Comparison of ENCODE assay signal across 8 mouse cellular contexts in the genomic region with DNA sequence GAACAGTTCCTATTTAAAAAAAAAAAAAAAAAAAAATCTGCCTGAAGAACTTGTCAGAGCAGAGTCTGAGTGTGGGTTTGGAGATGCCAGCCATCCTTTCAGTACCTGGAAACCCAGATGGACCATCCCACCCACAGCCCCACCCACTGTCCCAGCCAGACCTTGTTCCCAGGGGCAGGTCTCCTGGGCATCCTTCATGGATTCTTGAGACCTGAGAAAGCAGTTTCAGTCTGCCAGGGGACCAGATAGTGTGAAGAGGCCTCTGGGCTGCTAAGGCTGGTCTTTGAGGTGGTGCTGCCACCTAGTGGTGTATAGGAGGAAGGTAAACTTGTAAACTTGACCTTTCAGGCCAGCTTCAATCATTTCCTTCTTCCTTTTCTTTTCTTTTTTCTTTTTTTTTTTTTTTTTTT. TPM values are rescaled to one million over a fixed set of nuclear protein-coding genes. Genes with fewer than 3 reads are reported as not detected.
DNase-seq lines count a peak whose midpoint lies in the region; ATAC-seq and TF ChIP-seq lines count a peak whose summit lies in the region.

No protein-coding gene starts in this region.

- peaks cover 11% of the 10 kb centered on the region; the same call in 1 of the 2 replicates for H3K36me3 ChIP-seq in embryonic facial prominence, embryonic 13.5 days
- H3K36me3 ChIP-seq in hindbrain, embryonic 15.5 days = peaks cover 8% of the 10 kb centered on the region; the same call in 1 of the 2 replicates

- no peak overlapping the region for H3K27ac ChIP-seq in embryonic facial prominence, embryonic 13.5 days
- no peak overlapping the region for H3K27ac ChIP-seq in hindbrain, embryonic 15.5 days (replicated peaks)

- TF ChIP-seq POLR2A in lung, adult 2 months (IDR thresholded peaks at IDR 0.05; ENCODE audit: borderline replicate concordance, extremely low read depth, low read depth, low read length) = no peak

- no peaks in the 10 kb centered on the region for H3K27me3 ChIP-seq in embryonic facial prominence, embryonic 13.5 days
- H3K27me3 ChIP-seq in hindbrain, embryonic 15.5 days = no peaks in the 10 kb centered on the region

- DNase-seq in adrenal gland, adult (ENCODE audit: inconsistent age in 2 of 2, low spot score in 1 of 2) = peak; percentile 53 to 78
- DNase-seq in adrenal gland, adult 8-10 months = no peak
- DNase-seq in urinary bladder, postnatal 25 days (ENCODE audit: low spot score) = peak; percentile 50
- DNase-seq in urinary bladder, postnatal 4 days (ENCODE audit: low spot score in 2 of 2) = no peak
- DNase-seq in lung, adult 2 months = no peak
- DNase-seq in telencephalon, adult 2 months (ENCODE audit: low read depth, low spot score) = peak; percentile 58

- H3K4me3 ChIP-seq in embryonic facial prominence, embryonic 13.5 days = no peak overlapping the region
- no peak overlapping the region for H3K4me3 ChIP-seq in hindbrain, embryonic 15.5 days
- H3K4me3 ChIP-seq in lung, adult 2 months (replicated peaks; ENCODE audit: extremely low read depth, low read depth, low read length) = no peak overlapping the region

- H3K4me2 ChIP-seq in embryonic facial prominence, embryonic 13.5 days = no peak overlapping the region
- H3K4me2 ChIP-seq in hindbrain, embryonic 15.5 days = no peak overlapping the region

- ATAC-seq in embryonic facial prominence, embryonic 13.5 days (ENCODE audit: insufficient number of reproducible peaks, insufficient read depth, low FRiP score, low TSS enrichment, low read depth) = no peak
- peak; percentile 28; the same call in 1 of the 2 replicates for ATAC-seq in hindbrain, embryonic 15.5 days (ENCODE audit: low FRiP score, low read depth)

- H3K9me3 ChIP-seq in embryonic facial prominence, embryonic 13.5 days = no peaks in the 10 kb centered on the region
- H3K9me3 ChIP-seq in hindbrain, embryonic 15.5 days = no peaks in the 10 kb centered on the region

- TF ChIP-seq CTCF in lung, adult 2 months (IDR thresholded peaks at IDR 0.05; ENCODE audit: insufficient read depth, low read length) = peak; percentile 83

- 0 out of 2 replicates have a peak overlapping the region, but pooled peaks have one; percentile 44 for H3K9ac ChIP-seq in embryonic facial prominence, embryonic 13.5 days
- no peak overlapping the region; the same call in 1 of the 2 replicates for H3K9ac ChIP-seq in hindbrain, embryonic 15.5 days

- peaks cover 14% of the 10 kb centered on the region for H3K4me1 ChIP-seq in embryonic facial prominence, embryonic 13.5 days
- peaks cover 17% of the 10 kb centered on the region for H3K4me1 ChIP-seq in hindbrain, embryonic 15.5 days (replicated peaks)
- H3K4me1 ChIP-seq in lung, adult 2 months (ENCODE audit: control insufficient read depth, insufficient read depth, low read length) = peaks cover 7% of the 10 kb centered on the region

RNA-seq across cellular contexts. Expression of a gene that starts 3.8 kb away (rescaled TPM):
- 10 to 100 TPM; 42.3 to 71.6 (median 53.0) TPM for total RNA-seq in adrenal gland, adult 8-10 months (2022)
- polyA plus RNA-seq in embryonic facial prominence, embryonic 13.5 days (2015; fragmentation: Nextera tagmentation; extraction: Ambion mirVana) = 17.0 and 19.6 TPM in 2 replicates
- polyA plus RNA-seq in hindbrain, embryonic 15.5 days (2015; fragmentation: Nextera tagmentation; extraction: Ambion mirVana) = 25.7 and 31.9 TPM in 2 replicates
- polyA plus RNA-seq in lung, adult 2 months (2012; rRNA removed) = 110 and 120 TPM in 2 replicates

RNA-seq across cellular contexts. Expression of a gene that starts 26.8 kb away (rescaled TPM):
- 10 to 100 TPM in 1 of 4 experiments, 1 to 10 TPM in 3; 4.3 to 10.6 (median 6.8) TPM for total RNA-seq in adrenal gland, adult 8-10 months (2022)
- 12.6 and 13.5 TPM in 2 replicates for polyA plus RNA-seq in embryonic facial prominence, embryonic 13.5 days (2015; fragmentation: Nextera tagmentation; extraction: Ambion mirVana)
- 58.3 and 63.4 TPM in 2 replicates for polyA plus RNA-seq in hindbrain, embryonic 15.5 days (2015; fragmentation: Nextera tagmentation; extraction: Ambion mirVana)
- 7.3 and 8.4 TPM in 2 replicates for polyA plus RNA-seq in lung, adult 2 months (2012; rRNA removed)

RNA-seq across cellular contexts. Expression of a gene that starts 40.8 kb away (rescaled TPM):
- 10 to 100 TPM; 30.8 to 55.1 (median 46.6) TPM for total RNA-seq in adrenal gland, adult 8-10 months (2022)
- polyA plus RNA-seq in embryonic facial prominence, embryonic 13.5 days (2015; fragmentation: Nextera tagmentation; extraction: Ambion mirVana) = 17.4 and 20.3 TPM in 2 replicates
- 15.9 and 18.5 TPM in 2 replicates for polyA plus RNA-seq in hindbrain, embryonic 15.5 days (2015; fragmentation: Nextera tagmentation; extraction: Ambion mirVana)
- polyA plus RNA-seq in lung, adult 2 months (2012; rRNA removed) = 82.3 and 98.0 TPM in 2 replicates

Comparison
In these comparisons a context has a peak if more than half of its experiments do, and no peak if none do; other contexts are left out.
1. DNase-seq: peak in adrenal gland, adult (2 of 2), urinary bladder, postnatal 25 days (single experiment) and telencephalon, adult 2 months (single experiment); none in adrenal gland, adult 8-10 months (single experiment), urinary bladder, postnatal 4 days (0 of 2) and lung, adult 2 months (single experiment).